Mouse (Mus musculus) testis, adult 2 months (tissue): ENCODE data around the gene Nefh.

Source experiments
- CTCF ChIP-seq: fragments of 200-500 bp; IDR thresholded peaks from 2 replicates; pipeline ENCODE4 v1.5.1; 2012; ENCODE audit warnings: low read depth, mild to moderate bottlenecking, inconsistent platforms, low read length, moderate library complexity; ENCODE audit not compliant: control insufficient read depth, insufficient read depth, insufficient replicate concordance
- POLR2A ChIP-seq: fragments of 200-500 bp; IDR thresholded peaks from 2 replicates; pipeline ENCODE4 v1.6.1; 2012; ENCODE audit warnings: low read depth, mild to moderate bottlenecking, inconsistent platforms, low read length, moderate library complexity; ENCODE audit not compliant: control insufficient read depth

GRCm38 (mm10) chr11:4901956-4902355 lies 45.9 kb downstream of the Nefh start:
- TF ChIP-seq CTCF (no peak), POLR2A (no peak)
